Mouse (Mus musculus): ENCODE measurements around the gene Gm9970. TPM values are rescaled to one million over a fixed set of nuclear protein-coding genes. Genes with fewer than 3 reads are reported as not detected.
A peak's percentile ranks its signal among the peaks of the same experiment; 100 is the strongest.

The Gm9970 gene
- polyA plus RNA-seq, 1 experiment from 2014 or later: 0.49 TPM

DNA sequence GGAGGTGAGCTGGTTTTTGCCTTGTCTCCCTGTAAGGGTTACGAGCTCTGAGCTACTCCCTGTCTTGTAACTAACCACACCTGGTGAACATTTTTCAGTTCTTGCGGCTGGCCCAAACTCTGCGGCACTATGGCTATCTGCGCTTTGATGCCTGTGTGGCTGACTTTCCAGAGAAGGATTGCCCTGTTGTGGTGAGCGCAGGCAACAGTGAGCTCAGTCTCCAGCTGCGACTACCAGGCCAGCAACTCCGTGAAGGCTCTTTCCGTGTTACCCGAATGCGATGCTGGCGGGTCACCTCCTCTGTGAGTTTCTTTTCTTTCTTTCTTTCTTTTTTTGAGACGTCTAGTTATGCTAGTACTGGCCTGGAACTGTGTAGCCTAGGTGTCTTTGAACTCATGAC, 44.0 kb downstream of the Gm9970 start:
- no peak for DNase-seq (ENCODE audit: low spot score)
- no peak overlapping the region for H3K27ac ChIP-seq (replicated peaks; ENCODE audit: low read depth, low read length)
- ATAC-seq (ENCODE audit: insufficient number of reproducible peaks, low FRiP score, low TSS enrichment, low read depth): no peak
- peaks cover 7% of the 10 kb centered on the region for H3K4me1 ChIP-seq (ENCODE audit: control insufficient read depth, insufficient read depth, low read length)
- peaks cover 42% of the 10 kb centered on the region for H3K36me3 ChIP-seq (ENCODE audit: control insufficient read depth, insufficient read depth, low read length)
- no peak overlapping the region for H3K9ac ChIP-seq (ENCODE audit: low read length)
- peaks cover 5% of the 10 kb centered on the region for H3K9me3 ChIP-seq (ENCODE audit: control insufficient read depth, low read length)
- WGBS: 94% methylated on average over 12 of the region's 12 CpGs
- no peak overlapping the region; the same call in 1 of the 2 replicates for H3K4me3 ChIP-seq (ENCODE audit: low read depth, low read length)
- H3K27me3 ChIP-seq (ENCODE audit: control insufficient read depth, insufficient read depth, low read length): no peaks in the 10 kb centered on the region
- H3K4me2 ChIP-seq (ENCODE audit: low read depth, severe bottlenecking): no peak overlapping the region

DNA sequence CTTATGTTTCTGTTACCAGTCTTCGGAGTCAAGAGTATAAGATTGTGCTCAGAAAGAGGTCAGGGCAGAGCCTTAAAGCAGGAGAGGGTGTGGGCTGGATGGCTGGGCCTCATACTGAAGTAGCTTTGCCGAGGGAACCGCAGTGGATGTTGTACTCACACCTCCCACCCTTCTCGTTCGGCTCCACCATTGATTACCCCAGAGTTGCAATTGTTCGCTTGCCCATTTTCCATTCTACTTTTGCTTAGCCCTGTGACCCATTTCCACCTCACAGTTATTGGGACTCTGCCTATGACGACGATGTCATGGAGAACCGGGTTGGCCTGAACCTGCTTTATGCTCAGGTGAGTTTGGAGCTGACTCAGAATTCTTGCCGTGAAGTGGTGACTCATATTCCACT, 44.8 kb downstream of the Gm9970 start:
- peaks cover 42% of the 10 kb centered on the region for H3K36me3 ChIP-seq (ENCODE audit: control insufficient read depth, insufficient read depth, low read length)
- ATAC-seq (ENCODE audit: insufficient number of reproducible peaks, low FRiP score, low TSS enrichment, low read depth) (no peak), DNase-seq (ENCODE audit: low spot score) (no peak)
- peaks cover 14% of the 10 kb centered on the region for H3K4me1 ChIP-seq (ENCODE audit: control insufficient read depth, insufficient read depth, low read length)
- peaks cover 5% of the 10 kb centered on the region for H3K9me3 ChIP-seq (ENCODE audit: control insufficient read depth, low read length)
- no peak overlapping the region for H3K9ac ChIP-seq (ENCODE audit: low read length)
- H3K4me2 ChIP-seq (ENCODE audit: low read depth, severe bottlenecking): no peak overlapping the region
- no peaks in the 10 kb centered on the region for H3K27me3 ChIP-seq (ENCODE audit: control insufficient read depth, insufficient read depth, low read length)
- H3K27ac ChIP-seq (replicated peaks; ENCODE audit: low read depth, low read length): no peak overlapping the region
- no peak overlapping the region for H3K4me3 ChIP-seq (ENCODE audit: low read depth, low read length)
- 91% methylated on average over 10 of the region's 10 CpGs for WGBS

DNA sequence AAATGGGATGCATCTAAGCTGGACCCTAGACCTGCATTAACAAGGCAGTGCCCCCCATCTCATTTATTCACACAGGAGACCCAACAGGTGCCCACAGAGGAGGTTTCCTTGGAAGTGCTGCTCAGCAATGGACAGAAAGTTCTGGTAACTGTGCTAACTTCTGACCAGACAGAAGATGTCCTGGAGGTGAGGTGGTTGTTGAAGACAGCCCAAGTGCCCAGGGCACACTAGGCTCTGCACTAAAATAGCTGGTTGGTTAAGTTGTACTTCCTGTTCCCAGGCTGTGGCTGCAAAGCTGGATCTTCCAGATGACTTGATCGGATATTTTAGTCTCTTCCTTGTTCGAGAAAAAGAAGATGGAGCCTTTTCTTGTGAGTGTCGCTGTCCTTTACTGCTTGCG, 45.4 kb downstream of the Gm9970 start:
- Histone ChIP-seq H3K27ac (replicated peaks; ENCODE audit: low read depth, low read length) (no peak overlapping the region), H3K9ac (ENCODE audit: low read length) (no peak overlapping the region), H3K36me3 (ENCODE audit: control insufficient read depth, insufficient read depth, low read length) (peaks cover 43% of the 10 kb centered on the region), H3K4me3 (ENCODE audit: low read depth, low read length) (no peak overlapping the region), H3K27me3 (ENCODE audit: control insufficient read depth, insufficient read depth, low read length) (no peaks in the 10 kb centered on the region), H3K9me3 (ENCODE audit: control insufficient read depth, low read length) (peaks cover 5% of the 10 kb centered on the region), H3K4me2 (ENCODE audit: low read depth, severe bottlenecking) (no peak overlapping the region), H3K4me1 (ENCODE audit: control insufficient read depth, insufficient read depth, low read length) (peaks cover 14% of the 10 kb centered on the region)
- ATAC-seq (ENCODE audit: insufficient number of reproducible peaks, low FRiP score, low TSS enrichment, low read depth): no peak
- 93% methylated on average over 4 of the region's 4 CpGs for WGBS
- DNase-seq (ENCODE audit: low spot score): no peak

DNA sequence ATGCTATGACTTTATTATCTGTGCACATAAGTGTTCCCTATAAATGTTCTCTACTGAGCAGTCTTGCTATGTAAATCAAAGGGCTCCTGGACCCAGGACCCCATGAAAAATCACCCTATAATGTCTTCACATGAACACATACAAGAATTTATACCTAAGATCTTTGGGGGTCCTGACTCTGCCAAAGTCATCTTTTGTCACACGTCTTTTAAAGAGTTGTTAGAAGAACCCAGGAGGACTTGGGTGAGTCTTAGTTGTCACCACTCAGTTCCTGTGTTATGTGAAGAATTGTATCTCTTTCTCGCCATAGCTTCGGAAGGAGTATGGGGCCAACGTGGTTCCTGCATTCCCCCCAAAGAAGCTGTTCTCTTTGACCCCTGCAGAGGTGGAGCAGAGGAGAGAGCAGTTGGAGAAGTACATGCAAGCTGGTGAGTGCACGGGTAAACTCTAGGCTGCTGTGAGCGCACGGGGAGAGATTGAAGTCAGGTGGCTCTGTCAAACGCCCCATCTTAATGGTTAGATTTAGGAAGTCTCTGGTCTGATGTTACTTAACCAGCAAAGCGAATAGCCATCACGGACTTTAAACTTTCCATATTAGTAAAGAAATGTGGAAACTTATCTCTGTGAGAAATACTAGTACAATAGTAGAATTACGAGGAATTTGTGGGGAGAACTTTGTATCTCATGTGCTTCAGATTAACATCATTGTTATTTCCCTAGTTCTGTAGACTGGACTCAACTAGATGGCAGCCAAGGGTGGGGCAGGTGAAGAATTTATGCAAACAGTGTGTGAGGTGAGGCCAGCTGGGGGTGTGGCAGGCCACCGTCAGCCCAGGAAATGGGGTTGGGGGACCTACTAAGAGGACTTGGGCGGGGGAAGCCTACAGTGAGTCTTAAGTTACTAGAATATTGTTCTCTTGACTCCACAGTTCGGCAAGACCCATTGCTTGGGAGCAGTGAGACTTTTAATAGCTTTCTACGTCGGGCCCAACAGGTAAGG, 46.2 kb downstream of the Gm9970 start:
- DNase-seq (ENCODE audit: low spot score) (no peak), ATAC-seq (ENCODE audit: insufficient number of reproducible peaks, low FRiP score, low TSS enrichment, low read depth) (no peak)
- Histone ChIP-seq H3K4me2 (ENCODE audit: low read depth, severe bottlenecking) (peak overlapping the region; percentile 81; the same call in 1 of the 2 replicates), H3K36me3 (ENCODE audit: control insufficient read depth, insufficient read depth, low read length) (peaks cover 45% of the 10 kb centered on the region), H3K27ac (replicated peaks; ENCODE audit: low read depth, low read length) (no peak overlapping the region), H3K27me3 (ENCODE audit: control insufficient read depth, insufficient read depth, low read length) (no peaks in the 10 kb centered on the region), H3K4me1 (ENCODE audit: control insufficient read depth, insufficient read depth, low read length) (peaks cover 14% of the 10 kb centered on the region), H3K9me3 (ENCODE audit: control insufficient read depth, low read length) (no peaks in the 10 kb centered on the region; the same call in 1 of the 2 replicates), H3K4me3 (ENCODE audit: low read depth, low read length) (peak overlapping the region; percentile 90; the same call in 1 of the 2 replicates), H3K9ac (ENCODE audit: low read length) (no peak overlapping the region)
- WGBS: 90% methylated on average over 16 of the region's 16 CpGs

DNA sequence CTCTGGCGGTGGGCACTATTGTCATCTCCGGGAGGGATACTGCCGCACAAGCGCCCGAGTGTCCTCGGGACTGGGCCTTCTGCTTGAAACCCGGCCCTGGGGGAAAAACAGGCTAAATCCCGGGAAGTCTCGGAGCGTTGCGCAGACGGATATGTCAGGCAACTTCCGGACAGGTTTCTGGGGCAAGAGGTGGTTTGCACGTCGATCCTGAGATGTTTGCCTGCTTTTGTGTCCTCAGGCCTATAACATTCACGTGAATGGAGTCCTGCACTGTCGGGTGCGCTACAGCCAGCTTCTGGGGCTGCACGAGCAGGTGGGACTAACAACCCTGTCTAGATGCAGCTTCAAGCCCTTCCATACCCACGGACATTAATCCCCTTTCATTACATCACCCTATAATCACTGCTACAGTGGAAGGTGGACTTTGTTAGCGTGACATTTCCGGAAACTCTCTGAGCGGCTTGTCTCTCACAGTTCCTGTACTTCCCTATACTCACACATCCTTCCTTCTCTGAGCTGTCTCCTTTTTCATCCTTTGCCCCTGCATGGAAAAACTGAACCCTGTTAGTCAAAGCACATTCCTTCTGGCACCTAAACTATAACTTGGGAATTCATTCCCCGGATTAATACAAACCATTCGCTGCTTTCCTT, 47.3 kb downstream of the Gm9970 start:
- Histone ChIP-seq H3K4me1 (ENCODE audit: control insufficient read depth, insufficient read depth, low read length) (peaks cover 14% of the 10 kb centered on the region), H3K4me2 (ENCODE audit: low read depth, severe bottlenecking) (peak overlapping the region; percentile 81), H3K9ac (ENCODE audit: low read length) (peak overlapping the region; percentile 91), H3K4me3 (ENCODE audit: low read depth, low read length) (peak overlapping the region; percentile 90), H3K9me3 (ENCODE audit: control insufficient read depth, low read length) (no peaks in the 10 kb centered on the region; the same call in 1 of the 2 replicates), H3K36me3 (ENCODE audit: control insufficient read depth, insufficient read depth, low read length) (peaks cover 39% of the 10 kb centered on the region), H3K27me3 (ENCODE audit: control insufficient read depth, insufficient read depth, low read length) (no peaks in the 10 kb centered on the region), H3K27ac (replicated peaks; ENCODE audit: low read depth, low read length) (peak overlapping the region; percentile 56)
- 12% methylated on average over 25 of the region's 25 CpGs for WGBS
- DNase-seq (ENCODE audit: low spot score) (no peak), ATAC-seq (ENCODE audit: insufficient number of reproducible peaks, low FRiP score, low TSS enrichment, low read depth) (no peak)

DNA sequence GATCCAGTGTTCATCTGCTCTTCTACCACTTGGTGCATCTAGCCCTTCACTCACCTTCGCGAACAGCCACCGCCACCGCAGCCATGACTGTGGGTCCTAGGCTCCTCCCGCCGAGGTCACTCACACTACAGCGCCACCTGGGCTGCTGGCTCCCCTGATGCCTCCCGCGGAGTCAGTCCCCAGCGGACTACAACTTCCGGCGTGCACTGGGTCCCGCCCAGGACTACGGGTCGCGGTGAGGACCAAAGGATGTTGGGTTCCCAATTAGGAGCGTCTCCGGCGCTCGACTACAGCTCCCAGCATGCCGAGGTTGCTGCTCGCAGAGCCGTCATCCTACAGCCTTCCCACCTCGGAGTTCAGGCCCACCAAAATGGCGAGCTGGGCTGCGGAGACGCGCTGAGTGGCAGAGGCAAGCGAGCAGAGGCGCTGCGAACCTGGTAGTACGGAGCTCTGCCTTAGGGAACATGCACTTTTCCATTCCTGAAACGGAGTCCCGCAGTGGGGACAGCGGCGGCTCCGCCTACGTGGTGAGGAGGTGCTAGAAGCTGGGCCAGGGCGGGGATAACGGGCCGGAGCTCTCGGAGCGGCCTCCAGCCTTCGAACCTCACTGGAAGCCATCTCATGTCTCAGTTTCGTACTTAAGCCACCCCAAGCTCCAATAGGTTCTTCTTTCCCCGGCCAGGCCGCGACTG, 47.9 kb downstream of the Gm9970 start, which contains the start of the genes Snx17 and Eif2b4:
Gene Snx17, plus strand, starts transcription at position 289 of the 692 bp plus-strand sequence.
Gene Eif2b4, minus strand, starts transcription at position 492 of the 692 bp plus-strand sequence.
- Histone ChIP-seq H3K27me3 (ENCODE audit: control insufficient read depth, insufficient read depth, low read length) (no peaks in the 10 kb centered on the region), H3K9me3 (ENCODE audit: control insufficient read depth, low read length) (no peaks in the 10 kb centered on the region; the same call in 1 of the 2 replicates), H3K4me2 (ENCODE audit: low read depth, severe bottlenecking) (peak within 1 kb of the TSS; percentile 81), H3K4me3 (ENCODE audit: low read depth, low read length) (peak within 1 kb of the TSS; percentile 90), H3K4me1 (ENCODE audit: control insufficient read depth, insufficient read depth, low read length) (peaks cover 14% of the 10 kb centered on the region), H3K27ac (replicated peaks; ENCODE audit: low read depth, low read length) (peak within 1 kb of the TSS; percentile 56), H3K9ac (ENCODE audit: low read length) (peak within 1 kb of the TSS; percentile 91), H3K36me3 (ENCODE audit: control insufficient read depth, insufficient read depth, low read length) (peaks cover 35% of the 10 kb centered on the region)
- WGBS: under 1% methylated on average over 48 of the region's 48 CpGs
- ATAC-seq (ENCODE audit: insufficient number of reproducible peaks, low FRiP score, low TSS enrichment, low read depth) (peak; percentile 96), DNase-seq (ENCODE audit: low spot score) (peak; percentile 100)

DNA sequence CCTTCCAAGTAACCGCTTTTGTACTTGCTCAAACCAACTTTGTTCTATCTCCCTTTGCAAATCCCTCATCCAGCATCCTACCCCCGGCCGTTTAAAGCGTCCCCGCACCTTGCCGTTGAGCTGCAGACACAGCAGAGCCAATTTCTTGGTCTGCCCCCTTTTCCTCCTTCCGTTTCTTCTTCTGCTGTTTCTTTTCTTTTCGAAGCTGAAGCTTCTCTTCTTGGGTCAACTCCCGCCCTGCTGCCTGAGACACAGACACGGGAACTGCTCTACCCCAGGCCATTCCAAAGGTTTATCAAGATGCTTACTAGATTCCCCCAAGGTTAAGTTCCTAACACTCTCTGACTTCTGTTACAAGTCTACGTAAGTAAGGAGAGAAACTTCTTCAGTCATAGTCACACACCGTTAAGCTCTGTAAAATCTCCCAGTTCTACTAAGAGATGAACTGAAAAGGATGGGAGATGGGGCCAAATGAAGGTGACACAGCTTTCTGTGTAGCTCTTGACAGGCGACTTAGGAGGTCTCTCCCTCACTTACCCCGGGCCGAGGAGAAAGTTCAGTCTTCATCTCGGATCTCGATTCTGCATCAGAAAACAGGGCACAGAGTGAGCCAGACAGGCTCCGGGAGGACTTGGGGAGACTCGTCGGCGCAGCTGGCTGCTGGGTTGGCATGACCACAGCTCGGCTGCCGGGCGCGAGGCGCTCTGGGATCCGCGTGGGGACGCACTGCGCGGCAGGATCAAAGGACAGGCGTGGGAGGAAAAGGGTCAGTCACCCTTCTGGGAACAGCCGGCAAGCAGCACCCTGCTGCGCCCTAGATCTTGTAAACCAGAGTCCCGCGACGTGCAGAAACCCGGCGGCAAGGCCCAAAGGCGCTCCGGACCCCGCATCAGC, 48.7 kb downstream of the Gm9970 start:
- WGBS: 13% methylated on average over 42 of the region's 42 CpGs
- no peaks in the 10 kb centered on the region for H3K27me3 ChIP-seq (ENCODE audit: control insufficient read depth, insufficient read depth, low read length)
- H3K27ac ChIP-seq (replicated peaks; ENCODE audit: low read depth, low read length): no peak overlapping the region; the same call in 1 of the 2 replicates
- peaks cover 14% of the 10 kb centered on the region for H3K4me1 ChIP-seq (ENCODE audit: control insufficient read depth, insufficient read depth, low read length)
- DNase-seq (ENCODE audit: low spot score) (no peak), ATAC-seq (ENCODE audit: insufficient number of reproducible peaks, low FRiP score, low TSS enrichment, low read depth) (peak; percentile 61)
- peak overlapping the region; percentile 90 for H3K4me3 ChIP-seq (ENCODE audit: low read depth, low read length)
- H3K4me2 ChIP-seq (ENCODE audit: low read depth, severe bottlenecking): peak overlapping the region; percentile 51
- no peaks in the 10 kb centered on the region; the same call in 1 of the 2 replicates for H3K9me3 ChIP-seq (ENCODE audit: control insufficient read depth, low read length)
- H3K36me3 ChIP-seq (ENCODE audit: control insufficient read depth, insufficient read depth, low read length): peaks cover 33% of the 10 kb centered on the region
- peak overlapping the region; percentile 67 for H3K9ac ChIP-seq (ENCODE audit: low read length)

Data from limb, embryonic 11.5 days (tissue).